Mouse (Mus musculus) thymus, adult 2 months (tissue): ENCODE measurements around the gene Coro2b. TPM values are rescaled to one million over a fixed set of nuclear protein-coding genes. Genes with fewer than 3 reads are reported as not detected.

ENCODE experiments used
- DNase-seq: peaks from one replicate; pipeline ENCODE4 v3.0.0; 2021
- H3K27ac ChIP-seq: fragments of 200-500 bp; 2 replicates; pipeline ENCODE4 v1.5.1; 2012; ENCODE audit warnings: low read length, control low read depth; ENCODE audit not compliant: control insufficient read depth, insufficient read depth
- H3K27me3 ChIP-seq: fragments of 200-500 bp; 2 replicates; pipeline ENCODE4 v1.6.1; 2012; ENCODE audit warnings: mild to moderate bottlenecking, low read length, moderate library complexity, mixed read lengths; ENCODE audit not compliant: control insufficient read depth, insufficient read depth
- H3K36me3 ChIP-seq: fragments of 200-500 bp; 2 replicates; pipeline ENCODE4 v1.6.1; 2012; ENCODE audit warnings: mild to moderate bottlenecking, low read length, moderate library complexity; ENCODE audit not compliant: control insufficient read depth, insufficient read depth
- H3K4me1 ChIP-seq: fragments of 200-500 bp; replicated peaks from 2 replicates; pipeline ENCODE4 v1.6.1; 2012; ENCODE audit warnings: low read length; ENCODE audit not compliant: control insufficient read depth, insufficient read depth
- H3K4me3 ChIP-seq: fragments of 200-500 bp; 2 replicates; pipeline ENCODE4 v1.5.1; 2012; ENCODE audit warnings: mild to moderate bottlenecking, low read length, control low read depth, moderate library complexity; ENCODE audit not compliant: control insufficient read depth, insufficient read depth
- CTCF ChIP-seq: fragments of 200-500 bp; IDR thresholded peaks from 2 replicates; pipeline ENCODE4 v1.5.1; 2012; ENCODE audit warnings: mild to moderate bottlenecking, control low read depth, low read length, moderate library complexity, borderline replicate concordance; ENCODE audit not compliant: control insufficient read depth, poor library complexity, insufficient read depth; ENCODE audit errors: extremely low read depth
- POLR2A ChIP-seq: fragments of 200-500 bp; IDR thresholded peaks from 2 replicates; pipeline ENCODE4 v1.6.1; 2012; ENCODE audit warnings: mild to moderate bottlenecking, low read length, control low read depth, moderate library complexity; ENCODE audit not compliant: control insufficient read depth, poor library complexity, insufficient read depth; ENCODE audit errors: extremely low read depth
- whole genome bisulfite sequencing: fragments of 180-500 bp; shearing (Covaris S2); methylation state at CpG from one replicate; pipeline ENCODE4 v1.1.7; 2018; 5-methylcytosine and 5-hydroxymethylcytosine counted together
- polyA plus RNA-seq: library from polyadenylated mRNA; depleted of rRNA; stranded (reverse); fragments of >200 nt; gene quantifications from 2 replicates; pipeline ENCODE4 v1.2.3, GENCODE M21; 2012

Gene Coro2b
- polyA plus RNA-seq, 1 experiment: 18.2 TPM

- TF ChIP-seq CTCF: peak; percentile 97
- no peak for TF ChIP-seq POLR2A
- Histone ChIP-seq H3K27me3 (no peaks in the 10 kb centered on the region), H3K27ac (no peak overlapping the region), H3K36me3 (no peaks in the 10 kb centered on the region), H3K4me3 (no peak overlapping the region), H3K4me1 (no peaks in the 10 kb centered on the region)
- peak; percentile 86 for DNase-seq
- WGBS: 49% methylated on average over 11 of the region's 11 CpGs
Measured at GRCm38 (mm10) chr9:62550661-62551093, 13.8 kb upstream of the Coro2b start.

- Histone ChIP-seq H3K4me1 (no peaks in the 10 kb centered on the region), H3K4me3 (no peak overlapping the region), H3K27ac (no peak overlapping the region), H3K36me3 (no peaks in the 10 kb centered on the region), H3K27me3 (no peaks in the 10 kb centered on the region)
- WGBS: 6% methylated on average over 8 of the region's 8 CpGs
- TF ChIP-seq CTCF: peak; percentile 88; the same call in 1 of the 2 replicates
- no peak for TF ChIP-seq POLR2A
- DNase-seq: peak; percentile 88
Measured at GRCm38 (mm10) chr9:62549809-62550208, 13.0 kb upstream of the Coro2b start.

GRCm38 (mm10) chr9:62547476-62547875 is 10.6 kb upstream of the Coro2b start:
- Histone ChIP-seq H3K27me3 (no peaks in the 10 kb centered on the region), H3K36me3 (no peaks in the 10 kb centered on the region), H3K4me1 (no peaks in the 10 kb centered on the region), H3K27ac (no peak overlapping the region), H3K4me3 (no peak overlapping the region)
- TF ChIP-seq POLR2A: no peak
- no peak for TF ChIP-seq CTCF
- WGBS: 72% methylated on average over 3 of the region's 3 CpGs
- DNase-seq: no peak

DNA sequence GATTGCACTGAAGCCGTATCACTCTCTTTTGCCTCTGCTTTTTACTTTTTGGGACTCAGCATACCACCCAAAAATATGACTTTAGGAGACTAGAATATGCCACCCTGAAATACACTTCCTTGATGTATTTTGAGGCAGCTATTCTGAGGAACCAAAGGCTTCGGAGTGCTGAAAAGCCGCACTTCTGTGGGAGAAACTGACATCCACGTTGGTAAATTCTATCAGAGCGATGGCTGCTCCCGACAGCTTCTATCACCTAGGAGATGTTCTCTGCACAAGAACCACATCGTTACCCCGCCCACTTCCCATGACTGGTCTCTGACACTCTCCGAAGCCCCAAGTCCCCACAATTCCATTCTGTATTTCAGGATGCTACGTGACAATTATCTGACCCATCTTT is 8.0 kb upstream of the Coro2b start:
- DNase-seq: no peak
- Histone ChIP-seq H3K36me3 (no peaks in the 10 kb centered on the region), H3K27me3 (no peaks in the 10 kb centered on the region), H3K4me1 (peaks cover 14% of the 10 kb centered on the region), H3K4me3 (no peak overlapping the region), H3K27ac (no peak overlapping the region)
- TF ChIP-seq POLR2A (no peak), CTCF (no peak)
- 89% methylated on average over 10 of the region's 10 CpGs for WGBS

- Histone ChIP-seq H3K27me3 (no peaks in the 10 kb centered on the region), H3K4me1 (peaks cover 14% of the 10 kb centered on the region), H3K4me3 (no peak overlapping the region), H3K27ac (no peak overlapping the region), H3K36me3 (no peaks in the 10 kb centered on the region)
- WGBS: 98% methylated on average over 4 of the region's 4 CpGs
- TF ChIP-seq POLR2A (no peak), CTCF (no peak)
- DNase-seq: no peak
Measured at GRCm38 (mm10) chr9:62543878-62544277, 7.0 kb upstream of the Coro2b start.

- H3K27me3 ChIP-seq: no peaks in the 10 kb centered on the region
- 74% methylated on average over 10 of the region's 10 CpGs for WGBS
- no peak overlapping the region for H3K4me3 ChIP-seq
Measured at GRCm38 (mm10) chr9:62541606-62542005, 4.8 kb upstream of the Coro2b start.

GRCm38 (mm10) chr9:62541182-62541581 is 4.3 kb upstream of the Coro2b start:
- Histone ChIP-seq H3K4me1 (peaks cover 29% of the 10 kb centered on the region), H3K36me3 (no peaks in the 10 kb centered on the region), H3K4me3 (no peak overlapping the region), H3K27me3 (no peaks in the 10 kb centered on the region), H3K27ac (no peak overlapping the region)
- peak; percentile 30 for DNase-seq
- TF ChIP-seq CTCF (no peak), POLR2A (no peak)
- 15% methylated on average over 8 of the region's 8 CpGs for WGBS

More at GRCm38 (mm10) chr9:62541606-62542005, 4.8 kb upstream of the Coro2b start:
- Histone ChIP-seq H3K4me1 (peaks cover 25% of the 10 kb centered on the region), H3K27ac (no peak overlapping the region), H3K36me3 (no peaks in the 10 kb centered on the region)
- no peak for DNase-seq
- TF ChIP-seq CTCF (no peak), POLR2A (no peak)
